Mouse (Mus musculus): ENCODE results near the gene Kalrn. TPM values are rescaled to one million over a fixed set of nuclear protein-coding genes. Genes with fewer than 3 reads are reported as not detected.

Kalrn gene
- total RNA-seq, 2 experiments from 2014 or later: 23.0 to 24.1 TPM

GRCm38 (mm10) chr16:34208748-34209147, 364.6 kb downstream of the Kalrn start:
- no peak for DNase-seq (ENCODE audit: low spot score in 2 of 2)

- DNase-seq (ENCODE audit: low spot score in 2 of 2): no peak
Observed at GRCm38 (mm10) chr16:34207972-34208371, 365.4 kb downstream of the Kalrn start.

- DNase-seq (ENCODE audit: low spot score in 2 of 2): no peak
Observed at GRCm38 (mm10) chr16:34204527-34205139, 368.7 kb downstream of the Kalrn start.

GRCm38 (mm10) chr16:34199543-34199942, 373.8 kb downstream of the Kalrn start:
- no peak for DNase-seq (ENCODE audit: low spot score in 2 of 2)

- DNase-seq (ENCODE audit: low spot score in 2 of 2): peak in 1 of 2 experiments; percentile 7
Observed at GRCm38 (mm10) chr16:34192959-34193842, 380.1 kb downstream of the Kalrn start.

- no peak for DNase-seq (ENCODE audit: low spot score in 2 of 2)
Observed at GRCm38 (mm10) chr16:34184721-34185120, 388.6 kb downstream of the Kalrn start.

GRCm38 (mm10) chr16:34183186-34183585, 390.1 kb downstream of the Kalrn start:
- DNase-seq (ENCODE audit: low spot score in 2 of 2): no peak

- DNase-seq (ENCODE audit: low spot score in 2 of 2): no peak
Observed at GRCm38 (mm10) chr16:34175625-34176024, 397.7 kb downstream of the Kalrn start.

- DNase-seq (ENCODE audit: low spot score in 2 of 2): no peak
Observed at GRCm38 (mm10) chr16:34172572-34173181, 400.7 kb downstream of the Kalrn start.

- no peak for DNase-seq (ENCODE audit: low spot score in 2 of 2)
Observed at GRCm38 (mm10) chr16:34167042-34167441, 406.3 kb downstream of the Kalrn start.

- DNase-seq (ENCODE audit: low spot score in 2 of 2): peak in 1 of 2 experiments; percentile 41
Observed at GRCm38 (mm10) chr16:34163086-34163485, 410.2 kb downstream of the Kalrn start.

GRCm38 (mm10) chr16:34159576-34159975, 413.8 kb downstream of the Kalrn start:
- DNase-seq (ENCODE audit: low spot score in 2 of 2): no peak

- no peak for DNase-seq (ENCODE audit: low spot score in 2 of 2)
Observed at GRCm38 (mm10) chr16:34157386-34158135, 415.8 kb downstream of the Kalrn start.

GRCm38 (mm10) chr16:34155696-34156095, 417.6 kb downstream of the Kalrn start:
- no peak for DNase-seq (ENCODE audit: low spot score in 2 of 2)

GRCm38 (mm10) chr16:34154903-34155302, 418.4 kb downstream of the Kalrn start:
- DNase-seq (ENCODE audit: low spot score in 2 of 2): no peak

GRCm38 (mm10) chr16:34151528-34152071, 421.7 kb downstream of the Kalrn start:
- DNase-seq (ENCODE audit: low spot score in 2 of 2): no peak

- DNase-seq (ENCODE audit: low spot score in 2 of 2): no peak
Observed at GRCm38 (mm10) chr16:34141670-34142069, 431.7 kb downstream of the Kalrn start.

GRCm38 (mm10) chr16:34135074-34135473, 438.3 kb downstream of the Kalrn start:
- DNase-seq (ENCODE audit: low spot score in 2 of 2): no peak

- no peak for DNase-seq (ENCODE audit: low spot score in 2 of 2)
Observed at GRCm38 (mm10) chr16:34134628-34135027, 438.7 kb downstream of the Kalrn start.

GRCm38 (mm10) chr16:34125595-34125994, 447.7 kb downstream of the Kalrn start:
- DNase-seq (ENCODE audit: low spot score in 2 of 2): peak; percentile 22 to 37

- DNase-seq (ENCODE audit: low spot score in 2 of 2): no peak
Observed at GRCm38 (mm10) chr16:34122486-34122885, 450.8 kb downstream of the Kalrn start.
